Mouse (Mus musculus) myocyte (in vitro differentiated cells): ENCODE data around the gene Slc6a20a.

Source experiments
- MAX ChIP-seq: IDR thresholded peaks from one replicate; pipeline ENCODE4 v1.6.1; 2011; ENCODE audit warnings: low read depth, mild to moderate bottlenecking, control low read depth
- MYOD1 ChIP-seq, 3 experiments: IDR thresholded peaks; one replicate each; pipeline ENCODE4 v1.6.1; 2011; ENCODE audit warnings: control low read depth in 2 of 3, low read depth in 2 of 3, mild to moderate bottlenecking in 2 of 3, moderate library complexity in 1 of 3; ENCODE audit not compliant: insufficient read length in 2 of 3, control insufficient read depth in 1 of 3
- MYOG ChIP-seq, 3 experiments: IDR thresholded peaks; one replicate each; pipeline ENCODE4 v1.6.1; 2011; ENCODE audit warnings: control low read depth in 2 of 3, low read depth in 2 of 3, mild to moderate bottlenecking in 2 of 3; ENCODE audit not compliant: insufficient read length in 2 of 3, control insufficient read depth in 1 of 3, insufficient read depth in 1 of 3
- POLR2A ChIP-seq: IDR thresholded peaks from one replicate; pipeline ENCODE4 v1.6.1; 2011; ENCODE audit warnings: low read depth, mild to moderate bottlenecking, control low read depth, moderate library complexity; ENCODE audit not compliant: insufficient read length
- POLR2AphosphoS2 ChIP-seq: IDR thresholded peaks from one replicate; pipeline ENCODE4 v1.6.1; 2011; ENCODE audit warnings: low read depth, control low read depth; ENCODE audit not compliant: insufficient read length
- TCF12 ChIP-seq: IDR thresholded peaks from one replicate; pipeline ENCODE4 v1.6.1; 2011; ENCODE audit warnings: mild to moderate bottlenecking, control low read depth; ENCODE audit not compliant: poor library complexity, insufficient read depth, severe bottlenecking
- USF1 ChIP-seq: IDR thresholded peaks from one replicate; pipeline ENCODE4 v1.6.1; 2011; ENCODE audit warnings: low read depth, mild to moderate bottlenecking, control low read depth, moderate library complexity

GRCm38 (mm10) chr9:123717186-123718008 lies 38.7 kb upstream of the Slc6a20a start, which contains the start of gene Lztfl1:
- TF ChIP-seq POLR2A: peak; percentile 22
- TF ChIP-seq MAX: peak; percentile 65
- no peak for TF ChIP-seq POLR2AphosphoS2
- peak; percentile 99 for TF ChIP-seq USF1
- TF ChIP-seq MYOG (IDR thresholded peaks at IDR 0.05; ENCODE audit: control insufficient read depth in 1 of 3, insufficient read depth in 1 of 3, insufficient read length in 2 of 3, low read depth in 2 of 3): no peak
- TF ChIP-seq TCF12: no peak
- TF ChIP-seq MYOD1 (IDR thresholded peaks at IDR 0.05; ENCODE audit: control insufficient read depth in 1 of 3, insufficient read length in 2 of 3, low read depth in 2 of 3): no peak
